Mouse (Mus musculus): ENCODE measurements around the gene Nmnat2.

- TF ChIP-seq CTCF (IDR thresholded peaks at IDR 0.05; ENCODE audit: low read depth, low read length) (no peak), POLR2A (IDR thresholded peaks at IDR 0.05; ENCODE audit: extremely low read depth, insufficient read depth, low read length) (no peak)
These were observed 198.9 kb downstream of the Nmnat2 start for GRCm38 (mm10) chr1:153153619-153154137.

Data from liver, adult 2 months (tissue).